Mouse (Mus musculus) CD4-positive, CD25-positive, alpha-beta regulatory T cell, adult 2 months (primary cell): Measurements from ENCODE around the gene Vrk3.

Experiments used
- DNase-seq: peaks from one replicate; pipeline ENCODE4 v3.0.0-alpha.2; 2012; ENCODE audit warnings: low read depth, low spot score

The Vrk3 gene

DNA sequence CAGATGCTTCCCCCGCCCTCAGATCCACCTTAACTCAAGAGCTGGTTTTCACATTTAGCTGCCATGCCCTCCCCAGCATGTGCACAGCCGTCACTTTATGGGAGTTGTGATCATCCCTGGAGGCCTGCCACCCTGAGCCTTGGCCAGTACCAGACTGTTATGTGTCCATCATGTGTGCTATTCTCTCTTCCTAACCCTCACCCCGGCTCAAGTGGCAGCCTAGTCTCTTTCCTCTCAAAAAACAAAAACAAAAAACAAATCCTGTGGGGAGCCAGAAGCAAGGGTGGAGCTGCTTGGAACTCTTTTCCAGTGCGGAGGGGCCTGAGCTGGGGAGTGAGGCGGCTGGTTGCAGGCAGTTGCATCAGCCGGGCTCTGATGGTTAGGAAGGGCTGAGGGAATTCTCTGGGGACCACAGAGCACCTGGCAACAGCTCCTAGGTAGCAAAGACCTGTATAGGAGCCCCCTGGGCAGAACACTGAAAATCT, 70.6 kb downstream of the Vrk3 start:
- DNase-seq, result no peak

DNA sequence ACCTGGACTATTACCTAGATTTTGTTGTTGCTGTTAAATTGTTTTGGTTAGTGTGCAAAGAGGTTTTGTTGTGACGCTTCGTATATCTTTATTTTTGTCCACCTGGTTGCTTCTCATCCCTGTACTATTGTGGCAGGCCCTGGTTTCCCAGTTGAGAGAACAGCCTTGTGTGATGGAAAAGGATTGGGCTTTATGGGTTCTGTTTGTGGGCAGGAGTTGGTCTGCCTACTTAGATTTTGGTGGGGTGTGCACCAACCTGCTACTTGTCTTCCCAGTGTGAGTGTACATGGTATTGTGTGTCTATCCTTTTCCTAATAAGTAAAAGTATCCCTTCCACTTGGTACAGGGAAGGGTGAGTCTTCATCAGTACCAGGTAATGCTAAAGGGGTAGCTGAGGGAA, 71.2 kb downstream of the Vrk3 start:
- no peak for DNase-seq

DNA sequence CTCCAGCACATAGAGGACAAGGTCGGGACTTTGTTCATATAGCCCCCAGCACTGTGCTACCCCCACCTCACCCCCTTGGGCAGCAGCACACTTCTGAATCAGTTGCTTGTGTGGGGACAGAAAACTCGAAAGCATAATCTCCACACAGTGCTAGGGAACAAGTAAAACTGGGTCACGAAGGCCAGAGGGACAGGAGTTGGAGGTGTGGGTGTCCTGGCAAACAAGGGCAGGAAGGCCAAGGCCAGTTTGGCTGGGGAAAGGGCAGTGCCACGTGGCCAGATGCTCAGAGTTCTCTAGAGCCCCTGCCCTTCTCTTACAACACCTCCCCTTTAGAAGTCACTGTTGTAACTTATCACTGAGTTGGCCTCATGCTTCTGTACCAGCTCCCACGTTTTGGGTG, 71.7 kb downstream of the Vrk3 start:
- DNase-seq, result no peak

DNA sequence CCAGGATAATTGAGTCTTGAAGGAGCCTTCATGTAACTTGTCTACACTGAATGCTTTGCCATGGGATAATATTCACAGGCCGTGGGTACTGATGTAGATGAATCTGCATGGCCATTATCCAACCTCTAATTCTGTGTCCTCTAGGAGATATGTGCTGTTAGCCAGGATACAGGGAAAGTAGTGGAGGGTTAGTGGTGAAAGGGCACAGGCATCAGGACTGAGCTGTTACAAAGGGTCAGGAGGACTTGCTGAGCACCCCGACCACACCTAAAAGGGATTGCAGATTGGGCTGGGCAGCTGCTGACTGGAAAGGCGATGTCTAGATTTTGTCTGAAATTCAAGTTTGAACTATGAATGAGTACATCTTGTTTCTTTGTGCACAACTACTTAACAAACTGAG, 72.3 kb downstream of the Vrk3 start:
- DNase-seq, result no peak

DNA sequence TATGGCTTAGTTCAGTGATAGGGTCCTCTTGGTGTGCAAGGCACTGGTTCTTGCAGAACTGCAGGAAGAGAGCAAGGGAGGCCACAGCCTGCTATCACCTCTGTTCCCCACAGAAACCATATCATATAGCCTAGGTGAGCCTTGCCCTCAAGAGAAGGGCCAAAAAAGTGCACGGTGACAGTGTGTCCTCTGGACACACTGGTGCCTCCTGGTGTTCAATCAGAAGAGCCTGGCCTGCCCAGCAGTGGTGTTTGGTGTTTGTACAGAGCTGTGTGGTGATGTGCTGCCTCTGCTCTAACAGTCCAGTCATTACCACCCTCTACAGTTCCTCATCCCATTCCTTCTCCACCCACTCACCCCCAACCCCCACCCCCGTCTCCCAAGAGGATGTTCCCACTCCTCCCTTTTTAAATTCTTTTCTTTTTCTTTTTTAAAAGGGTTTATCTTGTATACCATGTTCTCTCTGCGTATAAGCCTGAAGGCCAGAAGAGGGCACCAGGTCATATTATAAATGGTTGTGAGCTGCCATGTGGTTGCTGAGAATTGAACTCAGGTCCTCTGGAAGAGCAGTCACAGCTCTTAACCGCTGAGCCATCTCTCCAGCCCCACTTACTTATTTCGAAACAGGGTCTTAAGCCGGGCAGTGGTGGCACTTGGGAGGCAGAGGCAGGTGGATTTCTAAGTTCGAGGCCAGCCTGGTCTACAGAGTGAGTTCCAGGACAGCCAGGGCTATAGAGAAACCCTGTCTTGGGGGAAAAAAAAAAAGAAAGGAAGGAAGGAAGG, 73.6 kb downstream of the Vrk3 start:
- DNase-seq, result peak; percentile 33

DNA sequence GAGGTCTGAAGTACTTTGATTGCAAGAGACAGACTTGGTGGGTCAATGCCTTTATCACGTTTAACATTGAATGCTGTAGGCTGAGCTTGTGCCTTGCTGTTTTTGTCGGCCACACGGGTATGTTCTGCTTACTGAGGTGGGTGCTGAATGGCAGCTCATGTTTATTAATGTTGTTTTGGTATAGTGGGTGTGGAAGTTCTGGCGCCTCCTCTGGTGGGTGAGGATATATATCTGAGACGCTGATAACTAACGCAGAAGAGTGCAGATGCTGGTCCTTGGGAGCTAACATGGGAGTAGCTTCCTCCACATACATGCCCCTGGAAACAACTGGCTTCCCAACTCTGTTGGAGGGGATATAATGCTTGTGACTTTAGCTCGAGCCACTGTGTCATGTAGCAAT, 75.2 kb downstream of the Vrk3 start:
- DNase-seq, result peak; percentile 56

DNA sequence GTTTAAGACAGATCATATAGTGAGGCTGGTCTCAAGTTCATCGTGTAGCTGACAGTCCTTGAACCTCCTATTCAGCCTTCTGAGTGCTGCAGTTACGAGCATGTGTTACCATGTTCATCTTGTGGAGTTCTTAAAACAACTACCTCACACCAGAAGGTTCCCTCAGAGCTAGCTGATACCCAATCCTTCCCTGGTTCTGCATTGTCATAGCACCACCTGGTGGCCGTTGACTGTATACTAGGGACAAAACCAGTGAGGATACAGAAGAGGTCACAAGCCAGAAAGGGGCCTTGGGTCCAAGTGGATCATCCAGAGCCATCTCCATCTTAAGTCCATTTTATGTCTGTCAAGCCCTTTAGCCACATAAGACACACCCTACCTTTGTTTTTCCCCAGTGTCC, 76.7 kb downstream of the Vrk3 start:
- DNase-seq, result peak; percentile 90

DNA sequence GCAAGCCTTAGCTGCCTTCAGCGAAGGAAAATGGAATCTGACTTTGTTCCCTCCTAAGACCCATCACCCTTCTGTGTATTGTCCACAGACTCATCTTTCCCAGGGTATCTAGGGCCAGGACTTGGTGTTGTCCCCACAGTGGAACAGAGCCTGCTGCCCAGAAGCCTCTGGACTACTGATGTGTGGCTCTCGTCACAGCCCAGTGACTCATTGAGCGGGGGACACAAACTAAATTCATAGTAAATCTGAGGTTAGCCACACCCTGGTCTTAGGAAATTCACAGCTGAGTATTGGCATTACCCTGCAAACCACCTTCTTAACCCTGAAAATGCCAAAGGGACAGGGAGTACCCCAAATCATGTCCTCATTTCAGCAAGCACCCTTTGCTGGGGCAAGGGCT, 78.6 kb downstream of the Vrk3 start:
- no peak for DNase-seq
